Mouse (Mus musculus) right cerebral cortex, postnatal 36 days (tissue): ENCODE measurements around the gene Slc44a2.
"Not testable (repeated sequence)": the region's sequence is repeated elsewhere in the genome, so short reads cannot be mapped to it uniquely, and the experiment has no call there.

Experiments used
- DNase-seq, 2 experiments: peaks; one replicate each; pipeline ENCODE4 v3.0.0; 2022; ENCODE audit warnings: low spot score in 2 of 2, mixed read lengths in 1 of 2

Gene Slc44a2

GRCm38 (mm10) chr9:21320619-21321512 is at the start of gene Slc44a2:
Slc44a2 (plus strand) TSS chr9:21320698.
- peak; percentile 60 to 61 for DNase-seq

GRCm38 (mm10) chr9:21272391-21272790 is 48.1 kb upstream of the Slc44a2 start:
- DNase-seq, result no peak

GRCm38 (mm10) chr9:21273094-21273493 is 47.4 kb upstream of the Slc44a2 start:
- DNase-seq, result no peak

GRCm38 (mm10) chr9:21273520-21274228 is 46.8 kb upstream of the Slc44a2 start:
- DNase-seq, result no peak

- no peak for DNase-seq
Measured at GRCm38 (mm10) chr9:21274336-21274735, 46.2 kb upstream of the Slc44a2 start.

GRCm38 (mm10) chr9:21275013-21275710 is 45.3 kb upstream of the Slc44a2 start:
- no peak for DNase-seq

GRCm38 (mm10) chr9:21275727-21276126 is 44.8 kb upstream of the Slc44a2 start:
- no peak for DNase-seq

GRCm38 (mm10) chr9:21276307-21276706 is 44.2 kb upstream of the Slc44a2 start:
- no peak for DNase-seq

GRCm38 (mm10) chr9:21277776-21278175 is 42.7 kb upstream of the Slc44a2 start:
- DNase-seq, result no peak

GRCm38 (mm10) chr9:21283591-21283990 is 36.9 kb upstream of the Slc44a2 start:
- no peak for DNase-seq

- no peak for DNase-seq
Measured at GRCm38 (mm10) chr9:21283994-21284393, 36.5 kb upstream of the Slc44a2 start.

- DNase-seq, result no peak
Measured at GRCm38 (mm10) chr9:21286753-21287152, 33.7 kb upstream of the Slc44a2 start.

- peak; percentile 95 to 97 for DNase-seq
Measured at GRCm38 (mm10) chr9:21287571-21288402, 32.7 kb upstream of the Slc44a2 start, which contains the start of gene Kri1. Kri1 (minus strand) TSS chr9:21287969.

GRCm38 (mm10) chr9:21288404-21289336 is 31.8 kb upstream of the Slc44a2 start:
- DNase-seq, result no peak

- DNase-seq, result no peak
Measured at GRCm38 (mm10) chr9:21289337-21289671, 31.2 kb upstream of the Slc44a2 start.

GRCm38 (mm10) chr9:21290589-21290988 is 29.9 kb upstream of the Slc44a2 start:
- DNase-seq, result peak in 1 of 2 experiments; percentile 44

GRCm38 (mm10) chr9:21291022-21291787 is 29.3 kb upstream of the Slc44a2 start, which contains the start of gene Cdkn2d:
Cdkn2d (minus strand) TSS chr9:21291407.
- DNase-seq, result peak; percentile 100

- DNase-seq, result not testable (repeated sequence)
Measured at GRCm38 (mm10) chr9:21291868-21292267, 28.6 kb upstream of the Slc44a2 start.

GRCm38 (mm10) chr9:21292271-21292670 is 28.2 kb upstream of the Slc44a2 start:
- DNase-seq, result no peak
